Mouse (Mus musculus): Measurements from ENCODE around the gene Gm867. TPM values are rescaled to one million over a fixed set of nuclear protein-coding genes. Genes with fewer than 3 reads are reported as not detected.

Gm867 gene
- 3.4 TPM for polyA plus RNA-seq (2015; fragmentation: Illumina TruSeq; extraction: RNeasy Lipid Tissue Mini Kit (QIAGEN cat#74804); ENCODE audit: insufficient read depth, low replicate concordance)

GRCm38 (mm10) chr10:75940520-75940919 lies at the start of gene Gm867:
Gene Gm867 (minus strand): TSS chr10:75940672.

GRCm38 (mm10) chr10:75954381-75954811 lies 13.9 kb upstream of the Gm867 start, which contains the start of gene Gm5134:
Gene Gm5134 (plus strand): TSS chr10:75954514.

GRCm38 (mm10) chr10:75942736-75943477 lies 2.4 kb upstream of the Gm867 start, which contains the start of gene Vpreb3:
Gene Vpreb3 (plus strand): TSS chr10:75943057.

GRCm38 (mm10) chr10:75935680-75936541 lies 4.6 kb downstream of the Gm867 start, which contains the start of gene Mmp11:
Gene Mmp11 (minus strand): TSS chr10:75936496.

GRCm38 (mm10) chr10:75932891-75933290 lies 7.6 kb downstream of the Gm867 start, which contains the start of gene Chchd10:
Gene Chchd10 (plus strand): TSS chr10:75933130.

GRCm38 (mm10) chr10:75921026-75921725 lies 19.3 kb downstream of the Gm867 start, which contains the start of gene Smarcb1:
Gene Smarcb1 (minus strand): TSS chr10:75921617.

GRCm38 (mm10) chr10:75893089-75893750 lies 47.3 kb downstream of the Gm867 start, which contains the start of gene Derl3:
Gene Derl3 (plus strand): TSS chr10:75893413.

Other genes starting within 250 kb of the Gm867 start
- 20.7 TPM for gene Cabin1, start 176.3 kb downstream of the Gm867 start, polyA plus RNA-seq (2015; fragmentation: Illumina TruSeq; extraction: RNeasy Lipid Tissue Mini Kit (QIAGEN cat#74804); ENCODE audit: insufficient read depth, low replicate concordance)
- gene Ddt, start 167.3 kb downstream of the Gm867 start, polyA plus RNA-seq (2015; fragmentation: Illumina TruSeq; extraction: RNeasy Lipid Tissue Mini Kit (QIAGEN cat#74804); ENCODE audit: insufficient read depth, low replicate concordance) = 20.6 TPM
- not detected for gene Gm20441, start 159.7 kb downstream of the Gm867 start, polyA plus RNA-seq (2015; fragmentation: Illumina TruSeq; extraction: RNeasy Lipid Tissue Mini Kit (QIAGEN cat#74804); ENCODE audit: insufficient read depth, low replicate concordance)
- gene Gstt3, start 159.3 kb downstream of the Gm867 start, polyA plus RNA-seq (2015; fragmentation: Illumina TruSeq; extraction: RNeasy Lipid Tissue Mini Kit (QIAGEN cat#74804); ENCODE audit: insufficient read depth, low replicate concordance) = 4.1 TPM
- gene Gstt1, start 142.1 kb downstream of the Gm867 start, polyA plus RNA-seq (2015; fragmentation: Illumina TruSeq; extraction: RNeasy Lipid Tissue Mini Kit (QIAGEN cat#74804); ENCODE audit: insufficient read depth, low replicate concordance) = 12.8 TPM
- not detected for gene Gstt4, start 118.1 kb downstream of the Gm867 start, polyA plus RNA-seq (2015; fragmentation: Illumina TruSeq; extraction: RNeasy Lipid Tissue Mini Kit (QIAGEN cat#74804); ENCODE audit: insufficient read depth, low replicate concordance)
- gene Gstt2, start 103.2 kb downstream of the Gm867 start, polyA plus RNA-seq (2015; fragmentation: Illumina TruSeq; extraction: RNeasy Lipid Tissue Mini Kit (QIAGEN cat#74804); ENCODE audit: insufficient read depth, low replicate concordance) = 22.7 TPM
- 17.0 TPM for gene Mif, start 80.4 kb downstream of the Gm867 start, polyA plus RNA-seq (2015; fragmentation: Illumina TruSeq; extraction: RNeasy Lipid Tissue Mini Kit (QIAGEN cat#74804); ENCODE audit: insufficient read depth, low replicate concordance)
- gene Derl3, start 47.3 kb downstream of the Gm867 start, polyA plus RNA-seq (2015; fragmentation: Illumina TruSeq; extraction: RNeasy Lipid Tissue Mini Kit (QIAGEN cat#74804); ENCODE audit: insufficient read depth, low replicate concordance) = 9.6 TPM
- 46.5 TPM for gene Smarcb1, start 19.1 kb downstream of the Gm867 start, polyA plus RNA-seq (2015; fragmentation: Illumina TruSeq; extraction: RNeasy Lipid Tissue Mini Kit (QIAGEN cat#74804); ENCODE audit: insufficient read depth, low replicate concordance)
- 16.9 TPM for gene Chchd10, start 7.5 kb downstream of the Gm867 start, polyA plus RNA-seq (2015; fragmentation: Illumina TruSeq; extraction: RNeasy Lipid Tissue Mini Kit (QIAGEN cat#74804); ENCODE audit: insufficient read depth, low replicate concordance)
- 2.9 TPM for gene Mmp11, start 4.2 kb downstream of the Gm867 start, polyA plus RNA-seq (2015; fragmentation: Illumina TruSeq; extraction: RNeasy Lipid Tissue Mini Kit (QIAGEN cat#74804); ENCODE audit: insufficient read depth, low replicate concordance)
- gene Vpreb3, start 2.4 kb upstream of the Gm867 start, polyA plus RNA-seq (2015; fragmentation: Illumina TruSeq; extraction: RNeasy Lipid Tissue Mini Kit (QIAGEN cat#74804); ENCODE audit: insufficient read depth, low replicate concordance) = 49.1 TPM
- gene Gm5134, start 13.8 kb upstream of the Gm867 start, polyA plus RNA-seq (2015; fragmentation: Illumina TruSeq; extraction: RNeasy Lipid Tissue Mini Kit (QIAGEN cat#74804); ENCODE audit: insufficient read depth, low replicate concordance) = 1.8 TPM
- 17.0 TPM for gene Zfp280b, start 92.0 kb upstream of the Gm867 start, polyA plus RNA-seq (2015; fragmentation: Illumina TruSeq; extraction: RNeasy Lipid Tissue Mini Kit (QIAGEN cat#74804); ENCODE audit: insufficient read depth, low replicate concordance)
- not detected for gene Slc5a4b, start 170.3 kb upstream of the Gm867 start, polyA plus RNA-seq (2015; fragmentation: Illumina TruSeq; extraction: RNeasy Lipid Tissue Mini Kit (QIAGEN cat#74804); ENCODE audit: insufficient read depth, low replicate concordance)
- gene Slc5a4a, start 206.8 kb upstream of the Gm867 start, polyA plus RNA-seq (2015; fragmentation: Illumina TruSeq; extraction: RNeasy Lipid Tissue Mini Kit (QIAGEN cat#74804); ENCODE audit: insufficient read depth, low replicate concordance) = not detected

Data from spleen, adult 10 weeks (tissue).